Mouse (Mus musculus) cerebral cortex, adult 2 months (tissue): ENCODE data around the gene P3h3.

Source experiments
- WGBS: fragments of 180-500 bp; shearing (Covaris S2); methylation state at CpG from one replicate; pipeline ENCODE4 v1.1.7; 2018; 5-methylcytosine and 5-hydroxymethylcytosine counted together

The P3h3 gene

GRCm38 (mm10) chr6:124856916-124857839 is at the start of gene P3h3:
TSS of gene P3h3 (minus strand) at chr6:124857752.
- under 1% methylated on average over 82 of the region's 86 CpGs for WGBS

GRCm38 (mm10) chr6:124904991-124905860 is 47.7 kb upstream of the P3h3 start:
- WGBS = 47% methylated on average over 16 of the region's 16 CpGs

GRCm38 (mm10) chr6:124904161-124904981 is 46.8 kb upstream of the P3h3 start:
- WGBS = 7% methylated on average over 24 of the region's 24 CpGs

GRCm38 (mm10) chr6:124903580-124904151 is 46.1 kb upstream of the P3h3 start:
- under 1% methylated on average over 23 of the region's 23 CpGs for WGBS

- WGBS = 69% methylated on average over 10 of the region's 10 CpGs
These were observed 43.4 kb upstream of the P3h3 start for GRCm38 (mm10) chr6:124900801-124901480.

- 81% methylated on average over 8 of the region's 8 CpGs for WGBS
These were observed 42.7 kb upstream of the P3h3 start for GRCm38 (mm10) chr6:124900056-124900800.

GRCm38 (mm10) chr6:124898359-124898758 is 40.8 kb upstream of the P3h3 start:
- WGBS = 59% methylated on average over 3 of the region's 3 CpGs

GRCm38 (mm10) chr6:124894113-124894512 is 36.6 kb upstream of the P3h3 start:
- WGBS = 95% methylated on average over 2 of the region's 2 CpGs

GRCm38 (mm10) chr6:124890997-124891396 is 33.4 kb upstream of the P3h3 start:
- 66% methylated on average over 6 of the region's 6 CpGs for WGBS

- WGBS = 93% methylated on average over 6 of the region's 6 CpGs
These were observed 31.1 kb upstream of the P3h3 start for GRCm38 (mm10) chr6:124888555-124889125.

- WGBS = 89% methylated on average over 9 of the region's 9 CpGs
These were observed 30.4 kb upstream of the P3h3 start, which contains the start of gene Cd4 for GRCm38 (mm10) chr6:124887986-124888385. TSS of gene Cd4 (minus strand) at chr6:124888221.

- 94% methylated on average over 8 of the region's 8 CpGs for WGBS
These were observed 28.4 kb upstream of the P3h3 start for GRCm38 (mm10) chr6:124885956-124886381.

- WGBS = 71% methylated on average over 10 of the region's 10 CpGs
These were observed 27.4 kb upstream of the P3h3 start for GRCm38 (mm10) chr6:124884714-124885500.

GRCm38 (mm10) chr6:124883351-124883750 is 25.8 kb upstream of the P3h3 start:
- WGBS = 88% methylated on average over 10 of the region's 10 CpGs

GRCm38 (mm10) chr6:124881821-124882220 is 24.3 kb upstream of the P3h3 start:
- WGBS = 87% methylated on average over 9 of the region's 9 CpGs

GRCm38 (mm10) chr6:124879390-124879789 is 21.8 kb upstream of the P3h3 start:
- 82% methylated on average over 6 of the region's 6 CpGs for WGBS

- WGBS = 51% methylated on average over 3 of the region's 3 CpGs
These were observed 16.8 kb upstream of the P3h3 start for GRCm38 (mm10) chr6:124874348-124874747.

- 76% methylated on average over 7 of the region's 7 CpGs for WGBS
These were observed 9.0 kb upstream of the P3h3 start for GRCm38 (mm10) chr6:124866560-124866959.
